Mouse (Mus musculus): ENCODE results near the gene Pip5k1c.

Gene Pip5k1c

DNA sequence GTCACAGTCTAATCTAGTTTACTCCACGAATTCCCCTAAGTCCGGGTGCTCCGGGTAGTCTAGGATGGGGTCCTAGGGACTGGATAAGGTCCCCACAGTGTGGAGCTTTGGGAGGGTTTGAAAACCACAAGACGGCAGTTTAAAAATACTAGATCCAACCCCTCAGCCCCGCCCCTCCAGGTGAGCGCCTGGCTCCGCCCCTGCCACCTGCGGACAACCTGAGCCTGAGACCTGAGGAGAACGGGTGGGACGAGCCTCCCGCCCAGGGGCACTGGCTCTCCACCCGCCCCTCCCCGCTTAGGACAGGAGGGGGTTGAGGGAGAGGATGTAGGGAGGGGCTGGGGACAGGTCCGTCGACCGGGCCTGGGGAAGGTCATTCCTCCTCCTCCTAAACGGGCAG is 8.0 kb upstream of the Pip5k1c start:
- no peak for DNase-seq

GRCm38 (mm10) chr10:81285694-81286450 is 6.9 kb upstream of the Pip5k1c start:
- DNase-seq = peak; percentile 88 to 91

GRCm38 (mm10) chr10:81286586-81286985 is 6.2 kb upstream of the Pip5k1c start:
- DNase-seq = no peak

- peak; percentile 55 to 62 for DNase-seq
Measured at GRCm38 (mm10) chr10:81287513-81288157, 5.1 kb upstream of the Pip5k1c start.

GRCm38 (mm10) chr10:81288601-81289000 is 4.2 kb upstream of the Pip5k1c start:
- peak; percentile 62 to 64 for DNase-seq

GRCm38 (mm10) chr10:81289278-81289677 is 3.5 kb upstream of the Pip5k1c start:
- DNase-seq = peak; percentile 67 to 72

- DNase-seq = no peak
Measured at GRCm38 (mm10) chr10:81289811-81290210, 3.0 kb upstream of the Pip5k1c start.

DNA sequence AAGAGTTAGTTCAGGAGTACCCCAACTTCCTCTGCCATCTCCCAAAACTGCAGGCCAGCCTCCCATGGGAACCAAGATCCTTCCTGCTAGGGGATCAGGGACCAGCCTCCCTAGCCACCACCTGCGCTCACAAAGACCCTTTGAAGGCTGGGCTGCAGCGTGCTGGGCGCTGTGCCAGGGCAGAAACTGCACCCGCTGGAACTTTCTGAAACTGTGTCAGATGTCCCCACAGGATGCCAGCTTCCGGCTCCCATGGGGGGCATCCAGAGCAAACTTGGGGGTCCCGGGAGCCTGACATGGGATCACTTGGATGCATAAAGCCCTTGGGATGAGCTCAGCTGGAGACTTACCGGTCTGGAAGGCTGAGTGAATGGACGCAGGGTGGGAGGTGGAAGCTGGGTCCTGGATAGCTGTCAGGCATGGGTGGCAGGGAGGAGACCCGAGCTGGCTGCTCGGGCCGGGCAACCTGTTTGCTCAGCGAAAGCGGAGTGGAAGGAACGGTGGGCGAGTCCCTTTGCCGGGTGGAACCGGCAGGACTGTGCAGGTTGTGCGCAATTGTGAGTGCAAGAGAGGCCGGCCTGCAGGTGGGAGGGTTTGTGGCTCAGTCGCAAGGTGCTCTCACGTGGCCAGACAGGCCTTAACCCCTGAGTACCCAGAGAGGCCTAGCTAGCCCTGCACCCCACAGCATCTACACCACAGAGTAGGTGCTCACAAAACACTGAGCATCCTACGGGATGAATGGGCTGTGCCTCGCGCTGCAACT is 1.9 kb upstream of the Pip5k1c start:
- no peak for DNase-seq

GRCm38 (mm10) chr10:81291511-81292104 is 1.2 kb upstream of the Pip5k1c start, which contains the start of gene Tjp3:
Gene Tjp3, minus strand, starts transcription at chr10:81291581.
- DNase-seq = no peak

DNA sequence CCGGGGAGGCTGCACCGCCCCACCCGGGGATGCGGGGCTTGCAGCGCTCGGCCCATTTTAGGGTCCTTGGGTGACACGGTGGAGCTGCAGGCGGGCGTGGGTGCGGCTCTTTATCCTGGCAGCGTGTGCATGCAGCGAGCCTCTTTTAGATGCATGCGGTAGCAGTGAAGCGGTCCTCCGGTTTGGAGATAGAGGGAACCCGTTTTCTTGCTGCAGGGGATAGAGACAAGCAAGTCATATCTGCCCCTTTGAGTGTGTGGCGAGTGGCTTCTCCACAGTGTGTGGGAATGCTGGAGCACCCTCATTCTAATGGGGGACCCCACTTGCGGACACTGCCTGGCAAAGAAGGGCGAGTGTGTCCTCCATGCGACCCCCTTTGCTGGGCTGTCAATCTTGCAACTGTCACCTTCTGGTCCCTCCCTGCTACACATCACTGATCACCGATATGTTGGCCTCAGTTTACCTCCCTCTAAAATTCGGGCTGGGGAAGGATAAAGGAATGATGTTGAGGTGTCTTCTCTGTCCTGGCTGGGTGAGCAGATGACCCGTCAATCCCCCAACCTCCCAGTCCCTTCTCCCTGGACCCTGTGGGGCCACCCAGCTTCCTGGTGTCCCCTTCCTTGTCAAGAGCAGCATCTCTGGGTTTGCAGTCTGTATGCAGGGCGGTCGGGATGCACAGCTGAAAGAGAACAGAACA is 719 bp downstream of the Pip5k1c start:
- DNase-seq = no peak

DNA sequence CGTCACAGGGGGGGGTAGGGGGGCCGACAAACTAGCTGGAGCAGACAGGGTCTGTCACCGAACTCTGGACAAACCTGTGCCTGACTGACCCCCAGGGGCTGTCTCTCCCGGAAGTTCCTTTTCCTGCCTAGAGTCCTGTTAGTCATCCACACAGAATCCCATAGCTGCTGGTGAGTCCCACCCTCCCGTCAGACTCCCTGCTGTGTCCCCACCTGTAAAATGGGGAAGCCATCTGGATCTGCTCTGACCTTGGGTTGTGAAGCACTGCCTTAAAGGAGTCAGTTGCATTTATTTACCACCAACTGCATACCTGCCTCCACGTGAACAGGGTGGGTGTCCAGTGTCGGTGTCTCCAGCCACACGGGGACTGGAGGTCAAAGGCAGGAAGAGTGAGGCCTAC is 1.7 kb downstream of the Pip5k1c start:
- peak; percentile 87 to 89 for DNase-seq

DNA sequence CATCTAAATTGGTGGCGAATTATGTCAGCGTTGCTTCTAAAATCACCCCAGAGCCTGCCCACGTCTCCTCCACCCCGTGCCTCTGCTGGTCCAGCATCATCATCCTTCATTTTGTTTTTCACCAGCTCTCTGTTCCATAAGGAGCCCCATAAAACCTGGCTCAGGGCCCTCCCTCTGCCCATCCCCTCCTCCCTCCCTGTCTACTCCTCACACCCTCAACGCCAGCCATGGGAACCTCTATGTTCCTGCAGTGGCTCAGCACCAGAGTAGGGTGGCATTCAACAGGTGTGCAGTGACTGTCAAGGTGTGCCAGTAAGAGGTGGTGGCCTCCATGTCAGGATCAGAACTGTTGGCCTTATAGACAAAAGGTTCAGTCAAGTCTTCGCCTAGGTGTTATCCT is 2.4 kb downstream of the Pip5k1c start:
- peak in 1 of 2 experiments; percentile 34 for DNase-seq

DNA sequence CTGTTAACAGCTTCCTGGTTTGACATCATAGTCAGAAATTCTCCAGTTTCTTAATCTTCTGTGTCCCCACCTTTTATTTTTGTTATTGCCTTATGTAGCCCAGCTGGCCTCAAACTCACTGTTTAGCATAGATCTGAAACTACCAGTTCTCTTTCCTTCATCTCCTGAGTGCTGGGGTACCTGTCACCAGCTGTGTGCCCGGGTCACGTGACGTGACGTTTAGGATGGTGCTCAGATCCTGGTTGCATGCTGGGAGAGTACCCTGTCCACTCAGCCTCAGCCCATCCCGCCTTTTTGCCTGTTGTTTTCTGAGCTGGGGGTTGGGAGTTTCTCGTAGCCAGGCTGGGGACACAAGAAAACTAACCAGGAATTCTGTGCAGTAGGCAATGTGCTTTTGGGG is 4.5 kb downstream of the Pip5k1c start:
- DNase-seq = no peak

DNA sequence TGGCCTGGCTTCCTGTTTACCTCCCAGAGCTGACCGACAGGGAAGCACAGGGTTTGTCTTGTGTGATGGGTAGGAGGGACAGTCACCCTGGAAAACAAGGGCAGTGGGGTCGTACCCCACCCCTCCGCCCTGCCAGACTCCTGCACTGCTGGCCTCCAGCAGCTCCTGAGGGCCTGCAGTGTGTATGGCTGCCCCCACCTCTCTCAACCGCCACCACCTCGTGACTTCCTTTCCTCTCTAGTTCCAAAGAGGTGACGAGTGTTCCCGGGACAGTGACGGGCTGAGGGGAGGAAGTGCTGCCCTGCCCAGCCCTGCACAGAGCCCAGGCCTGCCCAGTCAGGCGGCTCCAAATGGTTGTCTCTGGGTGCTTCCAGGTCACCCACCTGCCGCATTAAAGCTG is 5.1 kb downstream of the Pip5k1c start:
- DNase-seq = no peak

DNA sequence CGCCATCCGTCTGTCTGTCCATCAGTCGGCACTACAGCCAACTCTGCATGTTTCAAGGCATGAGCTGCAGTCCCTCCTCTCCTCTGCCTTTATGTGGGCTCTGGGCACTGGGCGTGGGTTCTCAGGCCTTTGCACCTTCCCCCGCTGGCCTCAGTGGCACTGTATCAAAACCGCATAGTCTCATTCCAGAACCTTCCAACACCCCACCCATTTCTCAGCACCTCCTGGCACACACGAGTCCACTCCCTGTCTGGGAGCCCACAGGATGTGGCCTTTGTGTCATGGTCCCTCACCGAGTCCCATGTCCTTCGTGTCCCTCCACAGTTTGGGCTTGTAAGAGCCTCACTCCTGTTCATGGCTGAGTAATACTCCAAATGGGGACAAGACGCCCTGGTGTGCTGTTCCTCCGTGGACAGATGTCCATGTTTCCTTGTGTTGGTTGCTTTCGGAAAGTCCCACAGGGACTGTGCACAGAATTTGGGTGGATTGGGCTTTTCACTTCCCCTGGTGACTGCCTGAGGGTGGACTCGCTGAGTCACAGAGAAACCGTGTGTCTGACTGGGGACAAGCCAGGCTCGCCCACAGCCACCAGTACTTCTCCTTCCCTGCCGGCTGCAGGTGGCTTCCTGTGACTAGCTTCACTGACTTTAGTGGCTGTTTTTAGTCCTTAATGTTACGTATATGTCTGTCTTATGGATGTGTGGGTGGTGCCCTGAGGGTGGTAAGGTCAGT is 5.8 kb downstream of the Pip5k1c start:
- no peak for DNase-seq

- no peak for DNase-seq
Measured at GRCm38 (mm10) chr10:81299585-81300351, 7.0 kb downstream of the Pip5k1c start.

GRCm38 (mm10) chr10:81300352-81300907 is 7.7 kb downstream of the Pip5k1c start:
- no peak for DNase-seq

DNA sequence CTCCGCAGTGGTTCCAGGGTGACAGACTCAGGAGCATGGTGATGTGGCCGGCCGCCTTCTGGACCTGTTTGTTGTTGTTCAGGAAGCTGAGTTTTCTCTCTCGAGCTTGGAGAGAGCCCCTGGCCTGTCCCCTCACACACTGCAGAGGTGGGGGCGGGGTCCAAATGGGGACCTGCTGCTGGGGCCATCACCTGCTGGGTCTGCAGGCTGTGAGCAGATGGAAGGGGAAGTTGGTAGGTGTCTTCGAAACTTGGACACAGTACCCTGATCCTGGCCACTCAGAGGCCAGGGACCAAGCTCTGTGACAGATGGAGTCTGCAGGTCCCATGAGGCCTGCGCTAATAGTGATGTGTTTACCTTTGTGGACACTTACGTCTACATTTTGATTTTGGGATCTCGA is 8.6 kb downstream of the Pip5k1c start:
- peak; percentile 74 to 76 for DNase-seq

DNA sequence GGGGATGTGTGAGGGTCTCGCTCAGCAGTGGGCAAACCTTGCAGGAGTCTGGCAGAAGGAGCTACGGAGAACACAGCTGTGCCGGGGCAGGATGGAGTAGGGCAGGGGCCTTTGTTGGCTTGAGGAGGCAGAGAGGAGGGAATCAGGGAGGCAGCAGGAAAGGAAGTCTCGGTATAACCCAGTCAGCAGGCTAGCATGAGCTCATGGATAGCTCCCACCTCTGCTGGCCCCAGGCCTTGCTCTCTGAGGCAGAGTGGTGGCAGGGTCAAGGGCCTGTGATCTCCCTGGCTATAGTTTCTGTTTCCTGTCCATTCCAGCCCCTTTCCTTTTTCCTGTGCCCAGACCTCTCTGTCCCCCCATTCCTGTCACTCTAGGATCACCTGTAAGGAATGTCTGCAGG is 9.5 kb downstream of the Pip5k1c start:
- no peak for DNase-seq

DNA sequence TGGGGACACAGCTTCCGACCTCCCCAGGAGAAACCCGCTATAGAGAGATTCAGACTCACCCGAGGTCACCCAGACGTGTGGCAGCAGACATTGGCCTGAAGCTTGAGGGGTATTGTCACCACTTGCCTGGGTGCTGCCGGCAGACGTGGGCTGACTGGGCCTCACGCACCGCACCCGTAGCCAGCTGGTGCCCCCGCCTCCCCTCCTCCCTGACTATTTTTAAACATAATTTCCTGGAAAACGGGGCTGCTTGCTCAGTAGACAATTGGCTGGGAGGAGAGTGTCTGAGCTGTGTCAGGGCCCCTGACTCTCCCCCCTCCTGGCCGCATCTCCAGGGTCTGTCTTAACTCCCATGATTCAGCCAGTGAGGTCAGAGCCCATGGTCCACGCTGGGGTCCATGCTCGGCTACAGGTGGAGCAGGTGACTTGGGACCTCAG is 10.0 kb downstream of the Pip5k1c start:
- no peak for DNase-seq

DNA sequence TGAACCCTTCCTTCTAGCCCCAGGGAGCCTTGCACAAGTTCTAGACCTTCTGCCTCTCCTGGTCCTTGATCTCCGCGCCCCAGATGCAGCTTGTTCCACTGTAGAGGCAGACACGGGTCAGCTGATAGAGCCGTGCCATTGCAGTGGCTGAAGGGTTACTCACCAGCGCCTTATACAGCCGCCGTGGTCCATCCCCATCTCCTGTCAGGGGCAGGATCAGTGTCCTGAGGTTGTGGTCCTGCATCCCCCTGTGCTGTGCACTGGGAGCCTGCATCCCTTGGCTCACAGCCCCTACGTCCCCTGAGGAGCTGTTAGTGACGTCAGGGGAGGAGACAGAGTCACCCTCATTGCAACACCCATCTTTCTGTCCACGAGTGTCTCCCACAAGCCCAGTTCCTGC is 10.5 kb downstream of the Pip5k1c start:
- no peak for DNase-seq

Measured in cerebellum, postnatal 36 days (tissue).